Mouse (Mus musculus) intestine, postnatal 0 days (tissue): ENCODE data around the gene P3h1. TPM values are rescaled to one million over a fixed set of nuclear protein-coding genes. Genes with fewer than 3 reads are reported as not detected.

ENCODE experiments used
- ATAC-seq: fragments of 200-750 bp; cut with Nextera tagmentation; 2 replicates; pipeline ENCODE4 v1.8.0; 2017; ENCODE audit warnings: mild to moderate bottlenecking, moderate TSS enrichment, moderate library complexity
- H3K27ac ChIP-seq: fragments of 300-500 bp; sonication (generic); 2 replicates; pipeline ENCODE4 v1.5.1; 2014; ENCODE audit warnings: mild to moderate bottlenecking, low read depth, low read length, moderate library complexity
- H3K27me3 ChIP-seq: fragments of 300-500 bp; sonication (generic); replicated peaks from 2 replicates; pipeline ENCODE4 v1.6.1; 2014; ENCODE audit warnings: low read length, mixed read lengths; ENCODE audit not compliant: control insufficient read depth, insufficient read depth
- H3K36me3 ChIP-seq: fragments of 300-500 bp; sonication (generic); 2 replicates; pipeline ENCODE4 v1.6.1; 2014; ENCODE audit warnings: mild to moderate bottlenecking, moderate library complexity; ENCODE audit not compliant: control insufficient read depth, insufficient read depth
- H3K4me1 ChIP-seq: fragments of 300-500 bp; sonication (generic); replicated peaks from 2 replicates; pipeline ENCODE4 v1.6.1; 2014; ENCODE audit warnings: antibody characterized with exemption, low read length, mixed read lengths; ENCODE audit not compliant: control insufficient read depth, insufficient read depth
- H3K4me2 ChIP-seq: fragments of 300-500 bp; sonication (generic); replicated peaks from 2 replicates; pipeline ENCODE4 v1.6.1; 2014; ENCODE audit warnings: low read depth, mild to moderate bottlenecking, moderate library complexity
- H3K4me3 ChIP-seq: fragments of 300-500 bp; sonication (generic); 2 replicates; pipeline ENCODE4 v1.5.1; 2014; ENCODE audit warnings: low read depth, low read length
- H3K9ac ChIP-seq: fragments of 300-500 bp; sonication (generic); 2 replicates; pipeline ENCODE4 v1.6.1; 2014; ENCODE audit warnings: mild to moderate bottlenecking, low read depth, low read length
- H3K9me3 ChIP-seq: fragments of 300-500 bp; sonication (generic); 2 replicates; pipeline ENCODE4 v1.6.1; 2016; ENCODE audit warnings: mixed run types; ENCODE audit not compliant: control insufficient read depth
- CTCF ChIP-seq: sonication (generic); IDR thresholded peaks from 2 replicates; pipeline ENCODE4 v1.5.1; 2016; ENCODE audit warnings: low read depth, mild to moderate bottlenecking, control low read depth, antibody characterized with exemption, moderate library complexity
- WGBS: fragments of 180-500 bp; shearing (Covaris S2); extraction: QIAGEN DNeasy Blood & Tissue Kit; methylation state at CpG from one replicate; pipeline ENCODE4 v1.1.7; 2014; 5-methylcytosine and 5-hydroxymethylcytosine counted together
- polyA plus RNA-seq: library from polyadenylated mRNA; unstranded; fragments of >200 nt; fragmentation: Nextera tagmentation; extraction: Ambion mirVana; gene quantifications from 2 replicates; pipeline ENCODE4 v1.2.1, GENCODE M21; 2015

P3h1 gene
- polyA plus RNA-seq, 1 experiment from 2014 or later: 12.2 TPM

DNA sequence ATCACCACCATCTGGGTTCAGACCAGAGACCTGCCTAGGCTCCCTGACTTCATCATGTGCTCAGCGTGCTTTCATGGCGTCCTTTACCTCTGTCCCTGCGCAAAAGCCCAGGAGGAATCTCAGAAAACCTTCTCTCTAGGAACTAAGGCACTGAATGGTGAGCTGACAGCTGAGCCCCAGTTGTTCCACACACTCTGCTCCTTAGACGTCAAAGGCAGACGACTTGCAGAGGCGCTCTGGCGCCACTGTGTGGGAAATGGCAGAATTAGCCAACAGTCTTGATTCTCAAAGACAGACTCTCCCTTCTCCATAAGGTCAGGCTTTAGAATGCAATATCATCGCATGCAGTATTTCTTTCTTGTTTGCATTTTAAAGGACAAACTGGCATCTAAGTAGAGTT lies 28.0 kb upstream of the P3h1 start:
- 0 out of 2 replicates have a peak, but pooled peaks cover 4% of the 10 kb centered on the region for H3K36me3 ChIP-seq
- H3K4me2 ChIP-seq: no peak overlapping the region
- no peaks in the 10 kb centered on the region for H3K27me3 ChIP-seq
- WGBS: 17% methylated on average over 8 of the region's 8 CpGs
- H3K4me1 ChIP-seq: no peaks in the 10 kb centered on the region
- H3K9ac ChIP-seq: 0 out of 2 replicates have a peak overlapping the region, but pooled peaks have one; percentile 1
- no peaks in the 10 kb centered on the region for H3K9me3 ChIP-seq
- no peak overlapping the region for H3K4me3 ChIP-seq
- H3K27ac ChIP-seq: no peak overlapping the region
- TF ChIP-seq CTCF: peak; percentile 95
- no peak for ATAC-seq

DNA sequence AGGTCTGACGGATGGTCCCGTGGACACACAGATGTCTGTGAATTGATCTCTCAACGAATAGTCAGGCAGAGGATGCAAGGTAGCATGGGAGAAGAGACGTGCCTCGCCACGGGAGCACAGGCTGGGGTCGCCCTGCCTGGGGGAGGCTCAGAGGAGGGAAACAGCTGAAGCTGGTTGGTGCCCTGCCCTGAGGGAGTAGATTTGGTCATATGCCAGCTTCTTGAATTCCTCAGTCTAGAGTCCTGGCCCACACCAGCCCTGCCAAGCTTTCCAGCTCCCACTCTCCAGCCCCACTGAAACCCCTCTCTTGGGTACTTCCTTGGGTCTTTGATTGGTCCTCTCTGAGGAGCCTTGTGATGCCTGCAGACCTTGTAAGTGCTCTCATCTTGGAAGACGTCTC lies 16.0 kb upstream of the P3h1 start:
- H3K9ac ChIP-seq: no peak overlapping the region
- no peak for ATAC-seq
- H3K27ac ChIP-seq: no peak overlapping the region
- H3K4me2 ChIP-seq: no peak overlapping the region
- H3K27me3 ChIP-seq: no peaks in the 10 kb centered on the region
- TF ChIP-seq CTCF: no peak
- no peaks in the 10 kb centered on the region for H3K9me3 ChIP-seq
- H3K36me3 ChIP-seq: no peaks in the 10 kb centered on the region
- 70% methylated on average over 8 of the region's 8 CpGs for WGBS
- no peaks in the 10 kb centered on the region for H3K4me1 ChIP-seq
- H3K4me3 ChIP-seq: no peak overlapping the region

DNA sequence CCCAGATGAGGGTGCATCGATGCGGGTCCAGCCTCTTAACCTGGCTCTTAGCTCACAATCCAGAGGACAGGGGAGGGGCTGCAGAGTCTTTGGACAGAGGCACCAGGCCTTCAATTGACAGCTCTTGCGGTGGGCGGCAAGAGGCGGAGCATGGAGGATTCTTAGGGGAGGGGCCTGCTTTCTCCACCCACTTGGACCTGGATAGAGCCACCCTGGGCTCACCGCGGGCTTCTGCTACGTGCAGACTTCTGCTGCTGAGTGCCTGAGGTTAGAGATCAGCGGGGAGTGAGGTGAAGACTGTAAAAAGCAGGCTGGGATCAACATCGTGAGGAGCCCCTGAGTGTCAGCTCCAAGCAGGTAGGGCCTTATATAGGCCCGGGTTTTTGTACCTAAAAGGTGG lies 14.5 kb upstream of the P3h1 start, which contains the start of gene Tmem269:
Gene Tmem269 (minus strand): TSS at position 49 of the 400 bp plus-strand sequence.
- Histone ChIP-seq H3K9me3 (no peaks in the 10 kb centered on the region), H3K27ac (no peak within 1 kb of the TSS), H3K9ac (no peak within 1 kb of the TSS), H3K4me1 (no peaks in the 10 kb centered on the region), H3K4me2 (no peak within 1 kb of the TSS), H3K27me3 (no peaks in the 10 kb centered on the region), H3K4me3 (no peak within 1 kb of the TSS), H3K36me3 (no peaks in the 10 kb centered on the region; the same call in 1 of the 2 replicates)
- no peak for ATAC-seq
- WGBS: 18% methylated on average over 11 of the region's 11 CpGs
- no peak for TF ChIP-seq CTCF

DNA sequence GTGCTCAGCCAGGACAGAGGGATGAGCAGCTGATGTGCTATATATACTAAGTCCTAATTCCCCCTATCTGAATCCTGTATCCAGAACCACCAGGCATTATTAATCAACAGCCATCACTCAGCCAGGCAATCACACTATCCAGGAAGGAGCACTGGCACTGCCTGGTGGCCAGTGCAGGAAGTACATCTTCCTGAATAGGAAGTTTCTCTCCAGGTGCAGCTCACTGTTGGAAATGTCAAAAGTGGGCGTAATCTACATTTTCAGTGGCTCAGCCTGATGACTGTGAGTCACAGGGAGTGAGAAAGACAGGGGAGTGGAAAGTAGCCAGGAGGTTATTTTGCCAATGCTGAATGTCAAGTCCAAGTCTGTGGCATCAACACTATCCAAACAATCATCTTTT lies 9.0 kb upstream of the P3h1 start:
- H3K36me3 ChIP-seq: peaks cover 39% of the 10 kb centered on the region
- H3K27ac ChIP-seq: no peak overlapping the region
- no peaks in the 10 kb centered on the region for H3K27me3 ChIP-seq
- 88% methylated on average over 1 of the region's 1 CpGs for WGBS
- no peak overlapping the region for H3K9ac ChIP-seq
- H3K4me1 ChIP-seq: no peaks in the 10 kb centered on the region
- H3K9me3 ChIP-seq: no peaks in the 10 kb centered on the region
- no peak overlapping the region for H3K4me3 ChIP-seq
- no peak overlapping the region for H3K4me2 ChIP-seq
- ATAC-seq: 0 out of 2 replicates have a peak, but pooled peaks have one; percentile 23
- TF ChIP-seq CTCF: peak; percentile 83

DNA sequence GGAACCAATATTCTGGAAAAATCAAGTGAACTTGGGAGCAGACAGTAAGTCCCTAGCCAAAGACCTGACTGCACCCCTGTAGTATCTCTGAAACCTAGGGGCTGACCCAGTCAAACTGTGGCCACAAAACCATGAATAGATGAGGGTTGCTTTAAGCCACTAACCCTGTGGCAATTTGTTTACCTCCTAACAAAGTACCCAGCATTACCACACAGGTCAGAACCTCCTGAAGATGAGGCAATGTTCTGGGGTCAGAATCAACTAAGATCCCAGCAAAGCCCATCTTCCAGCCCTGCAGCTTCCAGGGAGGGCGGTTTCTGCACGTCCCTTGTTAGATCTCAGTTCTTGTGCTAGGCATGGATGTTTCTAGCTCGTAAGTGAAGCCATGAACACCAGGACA lies 8.2 kb upstream of the P3h1 start:
- H3K9me3 ChIP-seq: no peaks in the 10 kb centered on the region
- H3K4me2 ChIP-seq: no peak overlapping the region
- WGBS: 96% methylated on average over 3 of the region's 3 CpGs
- no peaks in the 10 kb centered on the region for H3K27me3 ChIP-seq
- H3K36me3 ChIP-seq: peaks cover 42% of the 10 kb centered on the region
- H3K9ac ChIP-seq: no peak overlapping the region
- no peak for ATAC-seq
- H3K4me3 ChIP-seq: no peak overlapping the region
- no peak for TF ChIP-seq CTCF
- no peaks in the 10 kb centered on the region for H3K4me1 ChIP-seq
- H3K27ac ChIP-seq: no peak overlapping the region

DNA sequence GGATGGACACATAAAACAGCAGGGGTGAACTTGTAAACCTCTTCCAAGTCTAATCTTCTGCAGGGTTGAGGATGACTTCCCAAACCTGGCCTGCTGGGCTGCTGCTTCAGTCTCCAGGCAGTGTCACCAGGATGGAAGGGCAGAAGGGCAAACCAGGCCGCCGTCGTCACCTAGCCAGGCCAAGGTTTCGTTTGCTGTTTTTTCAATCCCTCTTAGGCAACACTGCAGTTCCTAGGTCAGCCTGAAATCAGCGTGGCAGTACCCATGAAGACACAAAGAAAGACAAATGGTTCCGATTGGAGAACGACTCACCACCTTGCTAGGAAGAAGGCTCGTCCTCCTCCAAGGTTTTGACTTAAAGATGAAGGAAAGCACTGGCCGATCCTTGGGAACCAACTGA lies 7.0 kb upstream of the P3h1 start:
- no peak overlapping the region for H3K27ac ChIP-seq
- peaks cover 43% of the 10 kb centered on the region for H3K36me3 ChIP-seq
- no peaks in the 10 kb centered on the region for H3K4me1 ChIP-seq
- no peaks in the 10 kb centered on the region for H3K9me3 ChIP-seq
- no peaks in the 10 kb centered on the region for H3K27me3 ChIP-seq
- ATAC-seq: no peak
- H3K4me3 ChIP-seq: no peak overlapping the region
- WGBS: 91% methylated on average over 9 of the region's 9 CpGs
- no peak overlapping the region for H3K9ac ChIP-seq
- no peak for TF ChIP-seq CTCF
- no peak overlapping the region for H3K4me2 ChIP-seq

DNA sequence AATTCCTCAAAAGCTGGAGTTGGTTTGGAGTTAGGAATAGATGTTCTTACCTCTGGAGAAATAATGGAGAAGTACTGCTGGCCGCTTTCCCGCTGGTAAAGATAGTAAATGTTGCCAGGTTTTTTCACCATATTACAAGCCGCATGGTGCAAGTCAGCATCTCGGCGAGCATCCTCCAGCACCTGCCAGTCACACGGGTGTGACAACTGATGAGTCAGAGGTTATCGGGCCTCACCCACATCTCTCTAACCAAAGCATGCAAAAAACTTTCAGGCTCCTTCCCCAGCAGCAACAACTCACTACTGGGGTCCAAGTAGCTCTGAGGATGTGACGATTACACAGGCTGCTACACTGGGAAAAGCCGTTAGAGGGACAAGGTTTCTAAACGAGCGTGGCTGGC lies 6.0 kb upstream of the P3h1 start:
- no peak overlapping the region for H3K4me2 ChIP-seq
- peaks cover 43% of the 10 kb centered on the region for H3K36me3 ChIP-seq
- no peaks in the 10 kb centered on the region for H3K27me3 ChIP-seq
- H3K4me1 ChIP-seq: no peaks in the 10 kb centered on the region
- 89% methylated on average over 11 of the region's 11 CpGs for WGBS
- H3K9me3 ChIP-seq: no peaks in the 10 kb centered on the region
- H3K4me3 ChIP-seq: no peak overlapping the region
- H3K27ac ChIP-seq: no peak overlapping the region
- no peak for TF ChIP-seq CTCF
- ATAC-seq: no peak
- no peak overlapping the region for H3K9ac ChIP-seq
